Mouse (Mus musculus) CD4-positive helper T cell, adult 2 months (primary cell): ENCODE measurements around the gene Spata18.

Experiments used
- DNase-seq: peaks from one replicate; pipeline ENCODE4 v3.0.0-alpha.2; 2012; ENCODE audit warnings: low read depth, missing footprints, low spot score

Spata18 gene

GRCm38 (mm10) chr5:73651855-73652201 is 649 bp downstream of the Spata18 start:
- DNase-seq: no peak

- DNase-seq: no peak
These were observed 15.5 kb downstream of the Spata18 start for GRCm38 (mm10) chr5:73666695-73667094.

GRCm38 (mm10) chr5:73667877-73668276 is 16.7 kb downstream of the Spata18 start:
- DNase-seq: no peak

GRCm38 (mm10) chr5:73669386-73669785 is 18.2 kb downstream of the Spata18 start:
- no peak for DNase-seq

GRCm38 (mm10) chr5:73675604-73676003 is 24.4 kb downstream of the Spata18 start:
- no peak for DNase-seq

GRCm38 (mm10) chr5:73676626-73677025 is 25.4 kb downstream of the Spata18 start:
- no peak for DNase-seq

- no peak for DNase-seq
These were observed 32.0 kb downstream of the Spata18 start for GRCm38 (mm10) chr5:73683221-73683620.

GRCm38 (mm10) chr5:73683706-73684409 is 32.7 kb downstream of the Spata18 start:
- DNase-seq: no peak

- no peak for DNase-seq
These were observed 35.0 kb downstream of the Spata18 start for GRCm38 (mm10) chr5:73686149-73686548.

GRCm38 (mm10) chr5:73688576-73688975 is 37.4 kb downstream of the Spata18 start:
- no peak for DNase-seq

- DNase-seq: no peak
These were observed 39.0 kb downstream of the Spata18 start for GRCm38 (mm10) chr5:73690146-73690545.

GRCm38 (mm10) chr5:73691723-73692520 is 40.7 kb downstream of the Spata18 start:
- DNase-seq: no peak

GRCm38 (mm10) chr5:73693778-73694177 is 42.6 kb downstream of the Spata18 start:
- no peak for DNase-seq

GRCm38 (mm10) chr5:73694254-73695015 is 43.3 kb downstream of the Spata18 start:
- DNase-seq: no peak

- DNase-seq: no peak
These were observed 46.5 kb downstream of the Spata18 start for GRCm38 (mm10) chr5:73697700-73698099.

GRCm38 (mm10) chr5:73701063-73701890 is 50.1 kb downstream of the Spata18 start:
- no peak for DNase-seq

GRCm38 (mm10) chr5:73701946-73702710 is 50.9 kb downstream of the Spata18 start:
- no peak for DNase-seq

- no peak for DNase-seq
These were observed 51.9 kb downstream of the Spata18 start for GRCm38 (mm10) chr5:73703096-73703495.

GRCm38 (mm10) chr5:73704263-73704662 is 53.1 kb downstream of the Spata18 start:
- no peak for DNase-seq

- no peak for DNase-seq
These were observed 53.6 kb downstream of the Spata18 start for GRCm38 (mm10) chr5:73704757-73705156.

GRCm38 (mm10) chr5:73705290-73705689 is 54.1 kb downstream of the Spata18 start:
- DNase-seq: no peak
